Mouse (Mus musculus): ENCODE results near the gene Tdrd5. TPM values are rescaled to one million over a fixed set of nuclear protein-coding genes. Genes with fewer than 3 reads are reported as not detected.

The Tdrd5 gene
- polyA plus RNA-seq (2012; rRNA removed), result not detected in 2 replicates

- TF ChIP-seq POLR2A (IDR thresholded peaks at IDR 0.05; ENCODE audit: low read depth, low read length) (no peak), CTCF (IDR thresholded peaks at IDR 0.05; ENCODE audit: extremely low read depth, insufficient read length, insufficient replicate concordance, low read depth, low read length) (no peak)
- Histone ChIP-seq H3K4me3 (ENCODE audit: low read depth, low read length) (peak within 1 kb of the TSS; percentile 71), H3K4me1 (ENCODE audit: control insufficient read depth, insufficient read depth, insufficient read length, low read length) (peaks cover 6% of the 10 kb centered on the region; the same call in 1 of the 2 replicates), H3K27ac (ENCODE audit: insufficient read depth, low read depth, low read length) (no peak within 1 kb of the TSS), H3K27me3 (ENCODE audit: control insufficient read depth, insufficient read depth, low read length) (peaks cover 24% of the 10 kb centered on the region), H3K36me3 (ENCODE audit: control insufficient read depth, insufficient read depth, low read length) (no peaks in the 10 kb centered on the region)
- 1% methylated on average over 84 of the region's 85 CpGs for WGBS
Observed at GRCm38 (mm10) chr1:156302911-156303749, at the start of gene Tdrd5. Gene Tdrd5 (minus strand): TSS chr1:156303664.

- Histone ChIP-seq H3K4me1 (ENCODE audit: control insufficient read depth, insufficient read depth, insufficient read length, low read length) (peaks cover 3% of the 10 kb centered on the region; the same call in 1 of the 2 replicates), H3K27ac (ENCODE audit: insufficient read depth, low read depth, low read length) (no peak overlapping the region), H3K27me3 (ENCODE audit: control insufficient read depth, insufficient read depth, low read length) (no peaks in the 10 kb centered on the region), H3K4me3 (ENCODE audit: low read depth, low read length) (no peak overlapping the region), H3K36me3 (ENCODE audit: control insufficient read depth, insufficient read depth, low read length) (no peaks in the 10 kb centered on the region)
- TF ChIP-seq POLR2A (IDR thresholded peaks at IDR 0.05; ENCODE audit: low read depth, low read length) (no peak), CTCF (IDR thresholded peaks at IDR 0.05; ENCODE audit: extremely low read depth, insufficient read length, insufficient replicate concordance, low read depth, low read length) (no peak)
- WGBS, result 71% methylated on average over 2 of the region's 2 CpGs
Observed at GRCm38 (mm10) chr1:156352466-156352865, 49.0 kb upstream of the Tdrd5 start.

- Histone ChIP-seq H3K27ac (ENCODE audit: insufficient read depth, low read depth, low read length) (no peak overlapping the region), H3K4me1 (ENCODE audit: control insufficient read depth, insufficient read depth, insufficient read length, low read length) (peaks cover 3% of the 10 kb centered on the region; the same call in 1 of the 2 replicates), H3K27me3 (ENCODE audit: control insufficient read depth, insufficient read depth, low read length) (no peaks in the 10 kb centered on the region), H3K4me3 (ENCODE audit: low read depth, low read length) (no peak overlapping the region), H3K36me3 (ENCODE audit: control insufficient read depth, insufficient read depth, low read length) (no peaks in the 10 kb centered on the region)
- 84% methylated on average over 4 of the region's 4 CpGs for WGBS
- TF ChIP-seq CTCF (IDR thresholded peaks at IDR 0.05; ENCODE audit: extremely low read depth, insufficient read length, insufficient replicate concordance, low read depth, low read length), result no peak
- no peak for TF ChIP-seq POLR2A (IDR thresholded peaks at IDR 0.05; ENCODE audit: low read depth, low read length)
Observed at GRCm38 (mm10) chr1:156350441-156350840, 47.0 kb upstream of the Tdrd5 start.

- WGBS, result 70% methylated on average over 4 of the region's 4 CpGs
- peaks cover 3% of the 10 kb centered on the region; the same call in 1 of the 2 replicates for H3K4me1 ChIP-seq (ENCODE audit: control insufficient read depth, insufficient read depth, insufficient read length, low read length)
- TF ChIP-seq POLR2A (IDR thresholded peaks at IDR 0.05; ENCODE audit: low read depth, low read length) (no peak), CTCF (IDR thresholded peaks at IDR 0.05; ENCODE audit: extremely low read depth, insufficient read length, insufficient replicate concordance, low read depth, low read length) (no peak)
- no peak overlapping the region for H3K4me3 ChIP-seq (ENCODE audit: low read depth, low read length)
- no peak overlapping the region for H3K27ac ChIP-seq (ENCODE audit: insufficient read depth, low read depth, low read length)
- no peaks in the 10 kb centered on the region for H3K27me3 ChIP-seq (ENCODE audit: control insufficient read depth, insufficient read depth, low read length)
- H3K36me3 ChIP-seq (ENCODE audit: control insufficient read depth, insufficient read depth, low read length), result no peaks in the 10 kb centered on the region
Observed at GRCm38 (mm10) chr1:156349031-156349430, 45.6 kb upstream of the Tdrd5 start.

- Histone ChIP-seq H3K27ac (ENCODE audit: insufficient read depth, low read depth, low read length) (no peak overlapping the region), H3K36me3 (ENCODE audit: control insufficient read depth, insufficient read depth, low read length) (no peaks in the 10 kb centered on the region), H3K4me3 (ENCODE audit: low read depth, low read length) (no peak overlapping the region), H3K4me1 (ENCODE audit: control insufficient read depth, insufficient read depth, insufficient read length, low read length) (no peaks in the 10 kb centered on the region), H3K27me3 (ENCODE audit: control insufficient read depth, insufficient read depth, low read length) (no peaks in the 10 kb centered on the region)
- TF ChIP-seq POLR2A (IDR thresholded peaks at IDR 0.05; ENCODE audit: low read depth, low read length), result no peak
- 89% methylated on average over 4 of the region's 4 CpGs for WGBS
Observed at GRCm38 (mm10) chr1:156345633-156346032, 42.2 kb upstream of the Tdrd5 start.

- Histone ChIP-seq H3K4me1 (ENCODE audit: control insufficient read depth, insufficient read depth, insufficient read length, low read length) (no peaks in the 10 kb centered on the region), H3K36me3 (ENCODE audit: control insufficient read depth, insufficient read depth, low read length) (no peaks in the 10 kb centered on the region), H3K27ac (ENCODE audit: insufficient read depth, low read depth, low read length) (no peak overlapping the region), H3K4me3 (ENCODE audit: low read depth, low read length) (no peak overlapping the region), H3K27me3 (ENCODE audit: control insufficient read depth, insufficient read depth, low read length) (no peaks in the 10 kb centered on the region)
- TF ChIP-seq CTCF (IDR thresholded peaks at IDR 0.05; ENCODE audit: extremely low read depth, insufficient read length, insufficient replicate concordance, low read depth, low read length), result no peak
- 64% methylated on average over 4 of the region's 4 CpGs for WGBS
Observed at GRCm38 (mm10) chr1:156344433-156344832, 41.0 kb upstream of the Tdrd5 start.

GRCm38 (mm10) chr1:156340847-156341246 lies 37.4 kb upstream of the Tdrd5 start:
- TF ChIP-seq POLR2A (IDR thresholded peaks at IDR 0.05; ENCODE audit: low read depth, low read length) (no peak), CTCF (IDR thresholded peaks at IDR 0.05; ENCODE audit: extremely low read depth, insufficient read length, insufficient replicate concordance, low read depth, low read length) (no peak)
- no peak overlapping the region for H3K4me3 ChIP-seq (ENCODE audit: low read depth, low read length)
- 69% methylated on average over 4 of the region's 4 CpGs for WGBS
- no peak overlapping the region for H3K27ac ChIP-seq (ENCODE audit: insufficient read depth, low read depth, low read length)
- H3K4me1 ChIP-seq (ENCODE audit: control insufficient read depth, insufficient read depth, insufficient read length, low read length), result no peaks in the 10 kb centered on the region
- no peaks in the 10 kb centered on the region for H3K27me3 ChIP-seq (ENCODE audit: control insufficient read depth, insufficient read depth, low read length)
- H3K36me3 ChIP-seq (ENCODE audit: control insufficient read depth, insufficient read depth, low read length), result no peaks in the 10 kb centered on the region

Data from small intestine, adult 2 months (tissue).